Mouse (Mus musculus) large intestine, adult 2 months (tissue): ENCODE measurements around the gene Syt14. TPM values are rescaled to one million over a fixed set of nuclear protein-coding genes. Genes with fewer than 3 reads are reported as not detected.
A peak's percentile ranks its signal among the peaks of the same experiment; 100 is the strongest.

Source experiments
- DNase-seq: peaks from one replicate; pipeline ENCODE4 v3.0.0-alpha.2; 2012; ENCODE audit warnings: low read depth, low spot score
- WGBS: fragments of 180-500 bp; shearing (Covaris S2); methylation state at CpG from one replicate; pipeline ENCODE4 v1.1.7; 2018; 5-methylcytosine and 5-hydroxymethylcytosine counted together
- polyA plus RNA-seq: library from polyadenylated mRNA; depleted of rRNA; stranded (reverse); fragments of >200 nt; gene quantifications from 2 replicates; pipeline ENCODE4 v1.2.3, GENCODE M21; 2012

Gene Syt14
- polyA plus RNA-seq, 1 experiment: 0.06 TPM

GRCm38 (mm10) chr1:192994179-192994873 is 41.2 kb downstream of the Syt14 start:
- DNase-seq: no peak
- WGBS: 58% methylated on average over 2 of the region's 2 CpGs

- peak; percentile 24 for DNase-seq
Measured at GRCm38 (mm10) chr1:192993491-192993890, 42.1 kb downstream of the Syt14 start.

DNA sequence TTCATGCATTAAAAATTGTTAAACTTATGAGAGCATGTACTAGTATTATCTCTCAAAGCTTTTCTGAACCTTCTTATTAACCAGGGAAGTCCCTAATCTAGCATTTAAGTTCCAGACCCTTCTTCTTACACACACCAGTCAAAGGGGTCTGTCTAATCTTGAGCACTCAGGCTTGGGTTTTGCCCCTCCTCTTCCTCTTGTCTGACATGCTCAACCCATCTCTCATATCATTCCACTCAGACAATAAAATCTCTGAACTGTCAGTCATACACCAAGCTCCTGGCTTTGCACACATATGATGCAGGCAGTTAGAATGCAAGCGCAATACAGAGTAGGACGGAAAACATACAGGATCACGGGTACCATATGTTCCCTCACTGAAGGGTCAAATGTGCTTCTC is 48.4 kb downstream of the Syt14 start:
- DNase-seq: no peak
- WGBS: 89% methylated on average over 3 of the region's 3 CpGs

DNA sequence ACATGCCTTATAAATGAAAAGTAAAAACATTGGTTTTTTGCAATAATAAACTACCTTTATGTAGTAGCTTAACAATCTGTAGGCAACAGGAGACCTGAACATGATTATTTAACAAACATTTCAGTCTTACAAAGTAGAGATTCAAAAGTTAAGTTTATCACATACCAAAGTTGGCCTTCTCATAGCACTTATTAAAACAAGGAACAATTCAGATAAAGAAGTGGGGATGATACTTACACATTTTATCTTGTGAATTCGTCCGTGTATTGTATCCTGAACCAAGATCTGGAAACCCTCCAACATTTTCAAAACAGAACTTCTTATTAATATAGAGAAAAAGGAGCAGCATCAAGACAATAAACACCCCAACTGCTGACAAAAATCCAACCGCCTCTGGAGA is 49.1 kb downstream of the Syt14 start:
- no peak for DNase-seq
- WGBS: 72% methylated on average over 3 of the region's 3 CpGs

- 87% methylated on average over 4 of the region's 4 CpGs for WGBS
- no peak for DNase-seq
Measured at GRCm38 (mm10) chr1:192984333-192984732, 51.2 kb downstream of the Syt14 start.

DNA sequence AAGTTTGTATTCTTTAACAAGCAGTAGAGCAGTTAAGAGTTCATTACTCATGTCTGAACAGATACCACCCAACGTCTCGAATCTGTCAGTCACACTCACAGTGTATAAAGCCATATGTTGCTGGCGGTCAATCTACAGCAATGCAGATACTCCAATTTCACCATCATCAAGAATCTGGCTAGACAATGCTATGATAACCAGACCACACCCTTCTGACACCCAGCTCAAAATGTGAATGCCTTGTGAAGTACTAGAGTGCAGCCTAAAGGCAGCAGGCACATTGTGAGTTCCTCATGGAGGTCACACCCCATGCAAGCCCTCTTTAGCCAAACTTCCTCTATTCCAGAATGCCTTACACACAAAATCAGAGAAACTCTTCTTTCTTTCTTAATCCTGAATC is 53.9 kb downstream of the Syt14 start:
- DNase-seq: no peak
- 91% methylated on average over 3 of the region's 3 CpGs for WGBS

DNA sequence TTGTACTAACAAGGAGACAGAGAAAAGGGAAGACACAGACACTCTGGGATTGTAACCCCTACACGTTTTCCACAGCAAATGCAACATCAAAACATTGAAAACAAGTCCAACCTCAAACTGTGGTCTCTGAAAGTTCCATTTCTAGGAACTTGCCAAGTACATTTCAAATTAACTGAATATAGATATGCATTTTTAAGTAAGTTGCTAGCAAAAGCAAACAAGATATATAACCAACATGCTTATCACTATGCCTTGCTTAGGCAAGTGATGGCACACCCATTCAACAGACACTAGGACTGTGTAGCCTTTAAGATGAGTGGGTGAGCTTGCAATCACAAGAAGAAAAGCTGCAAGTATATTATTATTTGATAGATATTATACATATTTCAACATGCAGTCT is 54.5 kb downstream of the Syt14 start:
- 55% methylated on average over 1 of the region's 1 CpGs for WGBS
- no peak for DNase-seq

DNA sequence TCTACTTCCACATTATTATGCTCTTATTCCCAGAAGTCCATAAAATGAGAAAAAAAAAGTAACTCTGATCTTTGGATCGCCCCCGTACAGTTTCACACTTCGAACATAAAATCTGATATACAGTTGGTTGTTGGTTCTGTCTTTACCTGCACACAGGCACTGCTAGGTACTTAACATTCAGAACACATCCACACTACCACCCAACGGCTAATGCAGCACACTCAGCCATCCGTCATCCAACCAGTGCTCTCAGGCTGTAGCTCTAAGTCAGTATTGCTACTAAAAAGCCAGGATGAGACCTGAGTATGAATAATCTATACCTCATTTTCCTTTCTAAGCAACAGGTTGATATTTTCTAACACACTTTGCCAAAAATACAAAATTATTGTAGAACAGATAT is 73.3 kb downstream of the Syt14 start:
- no peak for DNase-seq
- 84% methylated on average over 5 of the region's 5 CpGs for WGBS

- DNase-seq: no peak
- 74% methylated on average over 2 of the region's 2 CpGs for WGBS
Measured at GRCm38 (mm10) chr1:192947839-192948173, 87.8 kb downstream of the Syt14 start.

GRCm38 (mm10) chr1:192947170-192947838 is 88.3 kb downstream of the Syt14 start:
- DNase-seq: no peak
- 86% methylated on average over 1 of the region's 1 CpGs for WGBS

DNA sequence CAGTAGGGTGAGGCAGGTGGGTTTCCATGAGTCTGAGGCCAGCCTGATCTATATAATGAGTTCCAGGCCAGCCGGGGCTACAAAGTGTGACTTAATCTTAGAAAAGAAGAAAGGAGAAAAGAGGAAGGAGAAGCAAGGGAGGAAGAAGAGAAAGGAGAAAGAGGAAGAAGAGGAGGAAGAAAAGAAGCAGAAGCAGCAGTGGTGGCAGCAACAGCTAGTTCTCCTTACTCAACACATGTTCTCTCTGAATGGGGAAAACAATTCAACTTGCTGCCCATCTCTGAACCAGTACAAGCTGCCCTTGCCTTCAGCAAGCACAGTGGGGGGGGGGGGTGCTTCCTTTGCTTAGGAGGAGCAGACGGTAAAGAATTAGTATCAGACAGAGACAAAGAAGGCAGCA is 96.5 kb downstream of the Syt14 start:
- DNase-seq: no peak
- WGBS: 75% methylated on average over 2 of the region's 2 CpGs

DNA sequence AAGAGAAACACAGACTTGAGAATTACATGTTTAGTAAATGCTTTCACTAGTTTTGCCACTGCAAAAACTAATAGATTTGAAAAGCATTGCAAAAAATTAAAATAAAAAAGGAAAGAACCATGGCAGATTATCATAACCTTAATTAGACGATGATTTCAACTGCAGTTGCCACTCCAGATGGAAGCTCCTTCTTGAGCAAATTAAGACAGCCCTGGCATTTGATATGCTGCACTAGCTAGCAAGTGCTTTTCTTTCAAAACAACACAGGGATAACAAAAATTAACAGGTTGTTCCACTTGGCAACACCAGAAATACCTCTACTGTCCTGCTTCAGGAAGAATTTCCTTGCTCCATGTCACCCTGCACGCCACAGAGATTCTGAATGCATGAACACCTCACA is 97.6 kb downstream of the Syt14 start:
- 83% methylated on average over 2 of the region's 2 CpGs for WGBS
- DNase-seq: no peak

DNA sequence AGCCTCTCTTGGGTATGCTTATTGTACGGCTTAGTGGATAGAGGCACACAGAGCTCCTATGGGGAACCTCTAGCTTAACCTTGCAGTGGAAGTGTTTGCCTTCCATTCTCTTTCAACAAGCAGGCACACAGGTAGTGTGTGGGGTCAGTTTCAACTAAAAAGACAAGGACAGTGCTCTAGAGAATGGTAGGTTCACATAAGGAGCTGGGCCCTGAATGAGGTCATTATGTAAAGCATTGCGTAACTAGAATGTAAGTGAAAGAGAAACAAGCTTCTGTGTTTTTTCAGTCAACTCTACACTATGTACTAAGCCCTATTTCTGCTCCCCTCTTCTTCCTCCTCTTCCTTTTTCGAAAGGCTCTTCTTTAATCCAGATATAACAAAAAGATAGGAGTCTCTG is 103.8 kb downstream of the Syt14 start:
- WGBS: 65% methylated on average over 3 of the region's 3 CpGs
- DNase-seq: no peak

DNA sequence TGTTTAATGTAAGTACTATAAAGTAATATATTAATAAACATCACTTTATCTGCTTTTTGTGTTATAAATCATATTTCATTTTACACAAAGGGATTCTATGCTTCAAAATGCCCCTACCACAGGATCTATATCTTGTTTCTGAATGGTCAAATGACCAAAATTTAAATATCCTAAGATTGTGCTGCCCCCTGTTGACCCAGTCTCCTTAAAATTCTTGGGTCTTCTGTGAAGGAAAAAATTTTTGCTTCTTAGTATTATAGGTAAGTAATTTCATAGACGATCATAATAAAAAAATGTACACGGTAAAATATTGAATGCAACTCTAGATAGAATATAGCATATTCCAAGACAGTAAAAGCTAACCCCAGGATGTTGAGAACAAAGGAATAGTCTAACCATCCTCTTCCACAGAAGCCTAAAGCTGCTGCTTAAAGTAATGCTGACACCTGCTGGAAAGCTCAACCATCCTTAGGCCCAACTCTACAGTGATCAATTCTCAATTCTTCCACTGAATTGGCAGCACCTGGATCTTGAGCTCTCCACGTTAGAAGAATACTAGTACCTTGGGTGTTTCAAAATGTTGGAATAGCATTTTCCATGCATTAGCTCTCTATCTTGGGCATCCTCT is 123.4 kb downstream of the Syt14 start:
- DNase-seq: no peak
- WGBS: 59% methylated on average over 3 of the region's 3 CpGs

DNA sequence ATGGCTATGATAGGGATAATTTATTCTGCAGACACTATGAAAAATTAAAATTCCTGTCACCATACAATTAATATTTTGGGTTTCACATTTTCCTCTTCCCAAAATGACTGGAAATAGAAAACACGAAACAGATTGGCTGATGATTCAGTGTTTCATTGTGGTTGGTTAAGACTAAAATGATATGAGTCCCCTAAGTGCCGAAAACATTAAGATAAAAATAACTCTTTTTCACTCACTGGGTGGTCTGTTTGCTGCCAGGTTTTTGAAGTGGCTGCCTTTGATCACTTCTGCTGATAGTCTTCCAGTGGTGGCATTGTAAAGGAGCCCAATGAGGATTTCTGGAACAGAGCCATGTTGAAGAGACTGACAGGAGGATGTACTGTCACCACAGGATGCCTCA is 134.1 kb downstream of the Syt14 start:
- no peak for DNase-seq
- 62% methylated on average over 2 of the region's 2 CpGs for WGBS

DNA sequence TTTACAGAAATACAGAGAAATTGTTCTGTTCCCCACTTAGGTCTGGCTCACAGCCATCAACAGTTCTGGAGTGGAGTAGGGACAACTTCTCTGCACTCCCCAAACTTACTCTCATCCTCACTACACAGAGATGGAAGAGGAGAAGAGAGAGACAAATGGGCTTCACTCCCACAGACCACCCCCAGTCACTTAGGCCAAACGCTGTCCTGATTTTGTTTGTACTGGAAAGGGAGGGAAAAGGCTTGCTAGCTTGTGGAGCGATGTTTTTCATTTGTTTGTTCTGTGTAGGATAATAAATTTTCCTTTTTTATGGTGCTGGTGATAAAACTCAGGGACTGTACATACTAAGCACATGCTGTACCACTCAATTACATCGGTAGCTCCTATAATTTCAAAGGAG is 134.7 kb downstream of the Syt14 start:
- WGBS: 16% methylated on average over 3 of the region's 3 CpGs
- no peak for DNase-seq

DNA sequence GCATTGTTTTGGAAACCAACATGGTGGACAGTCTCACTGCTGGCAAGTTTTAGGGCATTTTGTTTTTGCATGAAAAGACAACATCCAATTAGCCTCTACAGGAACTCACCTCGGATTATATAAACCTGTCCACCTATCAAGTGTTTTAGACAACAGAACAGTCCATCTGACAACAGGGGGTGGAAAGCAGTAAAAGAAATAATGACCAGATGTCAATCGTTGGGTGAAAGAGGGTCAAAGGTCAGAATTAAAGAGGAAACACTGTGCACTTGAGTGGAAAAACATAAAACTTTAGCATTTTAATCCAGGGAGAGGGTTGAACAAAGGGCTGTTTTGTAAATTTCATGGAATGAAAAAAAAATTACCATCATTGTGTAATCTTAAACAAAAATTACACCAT is 136.8 kb downstream of the Syt14 start:
- no peak for DNase-seq
- WGBS: 20% methylated on average over 2 of the region's 2 CpGs

DNA sequence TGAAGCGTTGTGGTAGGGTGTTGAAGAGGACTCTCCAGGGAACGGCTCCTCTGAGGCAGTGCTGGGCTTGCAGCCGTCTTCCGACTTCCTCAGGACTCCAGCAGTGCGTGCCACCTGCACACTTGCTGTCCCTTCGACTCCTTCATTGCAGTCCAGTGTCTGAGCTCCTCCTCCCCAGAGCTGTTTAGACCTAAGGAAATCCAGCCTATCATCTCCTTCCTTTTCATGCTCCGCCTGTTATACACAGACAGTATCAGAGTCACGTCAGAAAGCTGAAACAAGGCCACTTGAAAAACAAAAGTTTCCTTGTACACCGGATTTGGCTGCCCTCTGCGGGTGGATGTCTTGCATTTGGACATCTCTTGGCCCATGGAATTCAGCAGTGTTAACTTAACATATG is 138.4 kb downstream of the Syt14 start:
- DNase-seq: no peak
- 48% methylated on average over 10 of the region's 10 CpGs for WGBS

DNA sequence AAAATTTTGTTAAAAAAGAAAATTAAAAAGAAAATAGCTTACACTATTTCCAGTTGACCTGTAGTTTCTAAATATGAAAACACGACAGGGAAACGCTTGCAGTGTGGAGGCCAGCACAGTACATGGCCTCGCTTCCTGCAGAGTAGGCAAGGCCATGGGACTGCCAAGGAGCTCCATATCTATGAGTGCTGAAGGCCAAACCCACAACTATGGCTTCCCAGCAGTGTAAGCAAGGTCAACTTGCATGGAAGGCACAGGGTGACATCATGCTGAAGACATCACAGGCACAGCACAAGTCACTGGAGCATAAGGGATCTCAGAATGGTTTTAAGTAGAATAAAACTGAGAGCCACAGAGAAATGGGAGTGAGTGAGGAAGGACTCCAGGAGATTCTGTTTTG is 139.5 kb downstream of the Syt14 start:
- WGBS: 91% methylated on average over 3 of the region's 3 CpGs
- no peak for DNase-seq

DNA sequence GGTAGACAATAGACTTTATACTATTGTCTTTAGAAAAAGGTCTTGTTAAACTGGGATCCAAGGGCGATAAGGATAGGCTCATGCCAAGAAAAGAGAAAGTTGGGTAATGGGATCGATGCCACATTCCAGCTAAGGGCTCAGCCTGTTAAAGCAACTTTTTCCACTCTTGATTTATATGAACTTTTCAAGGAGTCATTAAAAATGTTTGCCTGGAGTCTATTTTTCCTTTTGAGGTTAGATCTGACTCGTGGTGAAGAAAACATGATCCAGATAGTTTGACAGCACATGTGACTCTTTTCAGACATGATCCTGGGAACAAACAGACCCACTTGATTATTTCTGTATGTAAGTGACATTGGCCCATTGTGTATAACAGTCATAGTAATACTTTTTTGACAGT is 144.9 kb downstream of the Syt14 start:
- WGBS: 55% methylated on average over 3 of the region's 3 CpGs
- no peak for DNase-seq

DNA sequence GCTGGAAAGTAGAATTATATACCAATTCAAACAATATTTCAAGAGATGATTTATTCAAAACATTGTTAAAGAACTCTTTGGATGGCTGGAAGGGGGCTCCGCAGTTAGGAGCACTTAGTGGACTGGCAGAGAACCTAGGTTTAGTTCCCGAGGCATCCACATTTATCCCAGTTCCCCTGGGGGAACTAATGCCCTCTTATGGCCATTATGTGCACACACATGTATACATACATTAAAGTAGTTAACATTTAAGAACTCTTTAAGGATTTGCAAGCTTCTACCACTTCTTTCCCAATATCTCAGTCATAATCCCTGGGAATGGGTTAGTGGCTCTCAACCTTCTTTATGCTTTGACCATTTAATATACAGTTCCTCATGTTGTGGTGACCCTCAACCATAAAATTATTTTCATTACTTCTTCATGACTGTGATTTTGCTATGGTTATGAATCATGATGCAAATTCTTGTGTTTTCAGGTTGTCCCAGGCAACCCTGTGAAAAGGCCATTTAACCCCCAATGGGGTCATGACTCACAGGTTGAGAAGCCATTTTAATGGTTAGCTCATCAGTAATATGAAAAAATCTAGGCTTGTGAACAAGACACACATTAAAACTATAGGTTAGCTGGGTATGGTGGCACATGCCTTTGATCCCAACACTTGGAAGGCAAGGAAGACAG is 152.8 kb downstream of the Syt14 start:
- no peak for DNase-seq
- WGBS: 51% methylated on average over 2 of the region's 2 CpGs
